In the genomic region with DNA sequence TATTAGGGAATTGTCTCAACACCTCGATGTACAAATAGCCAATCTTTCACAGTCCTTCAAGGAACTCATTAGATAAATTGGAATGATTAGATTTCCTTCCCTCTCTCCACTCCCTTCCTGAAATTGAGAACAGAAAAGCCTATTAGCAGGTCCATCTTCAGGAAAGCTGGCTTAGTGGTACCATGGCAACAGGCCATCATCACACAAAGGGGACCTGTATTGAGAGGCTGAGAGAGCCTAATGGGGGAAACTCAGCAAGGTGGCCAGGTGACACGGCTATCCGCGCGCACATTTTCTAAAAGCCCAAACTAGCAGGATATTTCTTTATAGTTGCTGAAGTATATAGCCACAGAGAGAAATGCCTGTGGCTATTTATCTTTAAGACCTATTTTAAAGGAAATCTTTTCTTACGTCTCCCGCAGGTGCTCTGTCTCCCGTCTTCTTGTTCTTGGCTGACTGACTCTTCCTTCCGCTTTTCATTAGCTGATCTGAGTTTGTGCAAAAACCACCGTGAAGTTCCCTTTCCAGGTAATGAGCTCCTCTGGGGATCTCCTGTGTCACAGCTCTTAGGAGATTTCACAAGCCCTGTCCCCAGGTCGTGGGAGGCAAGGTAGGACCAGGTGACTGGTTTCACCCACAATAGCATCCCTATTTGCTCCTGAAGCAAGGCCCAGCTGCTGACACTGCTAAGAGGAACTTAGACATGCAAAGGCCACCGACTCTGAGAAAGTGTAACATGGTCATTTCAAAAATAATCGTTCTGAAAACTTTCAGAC, we compare ENCODE assay signal across 18 mouse cellular contexts. TPM values are rescaled to one million over a fixed set of nuclear protein-coding genes. Genes with fewer than 3 reads are reported as not detected.
DNase-seq lines count a peak whose midpoint lies in the region; ATAC-seq and TF ChIP-seq lines count a peak whose summit lies in the region.
"Had no signal": no experiment of that assay in that cellular context is flagged by ENCODE, and none has a peak within 500 bp of the region (broad histone marks: within the 10 kb centered on the region; RNA-seq: fewer than 3 reads in every experiment).

No protein-coding gene starts in this region.

- DNase-seq in hindbrain, postnatal 0 days (ENCODE audit: low spot score) = peak; percentile 31
- DNase-seq in hindbrain, embryonic 10.5 days (ENCODE audit: low spot score) = no peak
- peak; percentile 41 for DNase-seq in embryonic facial prominence, embryonic 10.5 days (ENCODE audit: low spot score)
- DNase-seq in retina, embryonic 14.5 days (ENCODE audit: low spot score) = peak; percentile 52
- no peak for DNase-seq in adrenal gland, postnatal 36 days
- no peak for DNase-seq in urinary bladder, postnatal 4 days (ENCODE audit: low spot score in 2 of 2)
- DNase-seq: cerebellum, postnatal 36 days; heart, adult 2 months; kidney, adult 18-20 months; lung, postnatal 14 days; thymus, postnatal 14 days had no signal

- H3K4me3 ChIP-seq in hindbrain, postnatal 0 days (ENCODE audit: low read length) = no peak overlapping the region
- H3K4me3 ChIP-seq in hindbrain, embryonic 10.5 days = no peak overlapping the region
- no peak overlapping the region for H3K4me3 ChIP-seq in embryonic facial prominence, embryonic 10.5 days
- H3K4me3 ChIP-seq: heart, adult 2 months; limb, embryonic 12.5 days; liver, embryonic 15.5 days had no signal

- H3K9me3 ChIP-seq in hindbrain, postnatal 0 days (ENCODE audit: low read length) = no peaks in the 10 kb centered on the region
- H3K9me3 ChIP-seq in hindbrain, embryonic 10.5 days = no peaks in the 10 kb centered on the region
- H3K9me3 ChIP-seq in embryonic facial prominence, embryonic 10.5 days = no peaks in the 10 kb centered on the region
- H3K9me3 ChIP-seq: limb, embryonic 12.5 days; liver, embryonic 15.5 days had no signal

- no peak overlapping the region for H3K27ac ChIP-seq in hindbrain, postnatal 0 days
- H3K27ac ChIP-seq in hindbrain, embryonic 10.5 days = no peak overlapping the region
- no peak overlapping the region for H3K27ac ChIP-seq in embryonic facial prominence, embryonic 10.5 days (replicated peaks)
- H3K27ac ChIP-seq: heart, adult 2 months; hindbrain, embryonic 14.5 days; limb, embryonic 12.5 days; liver, embryonic 15.5 days; stomach, postnatal 0 days had no signal

- no peak overlapping the region for H3K9ac ChIP-seq in hindbrain, postnatal 0 days (replicated peaks; ENCODE audit: low read length)
- H3K9ac ChIP-seq: hindbrain, embryonic 14.5 days; limb, embryonic 12.5 days; liver, embryonic 15.5 days had no signal

- H3K4me1 ChIP-seq in hindbrain, postnatal 0 days (ENCODE audit: insufficient read depth, low read length) = no peaks in the 10 kb centered on the region
- H3K4me1 ChIP-seq in hindbrain, embryonic 10.5 days (replicated peaks) = no peaks in the 10 kb centered on the region
- peaks cover 9% of the 10 kb centered on the region; the same call in 1 of the 2 replicates for H3K4me1 ChIP-seq in embryonic facial prominence, embryonic 10.5 days
- H3K4me1 ChIP-seq: limb, embryonic 12.5 days; liver, embryonic 15.5 days had no signal

- no peak overlapping the region for H3K4me2 ChIP-seq in hindbrain, postnatal 0 days (ENCODE audit: low read depth, low read length)
- H3K4me2 ChIP-seq: hindbrain, embryonic 14.5 days; limb, embryonic 12.5 days; liver, embryonic 15.5 days had no signal

- no peak for TF ChIP-seq CTCF in hindbrain, postnatal 0 days (IDR thresholded peaks at IDR 0.05; ENCODE audit: low read depth)

- H3K27me3 ChIP-seq in hindbrain, postnatal 0 days (ENCODE audit: insufficient read depth, low read length) = no peaks in the 10 kb centered on the region
- no peaks in the 10 kb centered on the region for H3K27me3 ChIP-seq in hindbrain, embryonic 10.5 days (ENCODE audit: insufficient read depth, poor library complexity, severe bottlenecking)
- H3K27me3 ChIP-seq in embryonic facial prominence, embryonic 10.5 days (replicated peaks; ENCODE audit: low read depth, poor library complexity, severe bottlenecking) = 0 out of 2 replicates have a peak, but pooled peaks cover 4% of the 10 kb centered on the region
- H3K27me3 ChIP-seq: limb, embryonic 12.5 days; liver, embryonic 15.5 days had no signal

- peak; percentile 55; the same call in 1 of the 2 replicates for ATAC-seq in hindbrain, postnatal 0 days
- peak; percentile 47 for ATAC-seq in megakaryocyte, adult 5-6 weeks (ENCODE audit: poor library complexity, severe bottlenecking)

- WGBS in hindbrain, postnatal 0 days = 72% methylated on average over 13 of the region's 13 CpGs
- WGBS in hindbrain, embryonic 10.5 days = 76% methylated on average over 13 of the region's 13 CpGs
- WGBS in embryonic facial prominence, embryonic 10.5 days = 60% methylated on average over 13 of the region's 13 CpGs

- H3K36me3 ChIP-seq in hindbrain, postnatal 0 days (ENCODE audit: insufficient read depth, low read length) = no peaks in the 10 kb centered on the region
- H3K36me3 ChIP-seq in hindbrain, embryonic 10.5 days = no peaks in the 10 kb centered on the region
- H3K36me3 ChIP-seq in embryonic facial prominence, embryonic 10.5 days (replicated peaks) = no peaks in the 10 kb centered on the region
- H3K36me3 ChIP-seq: limb, embryonic 12.5 days; liver, embryonic 15.5 days had no signal

RNA-seq across cellular contexts. Expression of a gene that starts 46.3 kb away (rescaled TPM):
- 1.3 and 2.5 TPM in 2 replicates for total RNA-seq in hindbrain, postnatal 0 days (2014; rRNA removed)
- 2.1 and 3.3 TPM in 2 replicates for polyA plus RNA-seq in hindbrain, postnatal 0 days (2015; fragmentation: Nextera tagmentation; extraction: Ambion mirVana)
- 0.09 and 0.37 TPM in 2 replicates for polyA plus RNA-seq in hindbrain, embryonic 10.5 days (2016; fragmentation: Nextera tagmentation; extraction: Ambion mirVana)
- 0.29 TPM in 2 replicates for polyA plus RNA-seq in embryonic facial prominence, embryonic 10.5 days (2016; fragmentation: Nextera tagmentation; extraction: Ambion mirVana)
- total RNA-seq in megakaryocyte, adult 5-6 weeks (2015) = not detected in 2 replicates
- total RNA-seq in megakaryocyte, adult 5-6 weeks (2017) = not detected in 2 replicates
- 1 to 10 TPM in 1 of 2 experiments, under 1 TPM in 1; 0.63 to 1.6 TPM for total RNA-seq in adrenal gland, postnatal 36 days (2021)
- total RNA-seq: monocyte, adult 5-6 weeks; neutrophil, adult 5-6 weeks had no signal

Comparison
In these comparisons a context has a peak if more than half of its experiments do, and no peak if none do; other contexts are left out.
1. DNase-seq: peak in hindbrain, postnatal 0 days (single experiment), embryonic facial prominence, embryonic 10.5 days (single experiment) and retina, embryonic 14.5 days (single experiment); none in hindbrain, embryonic 10.5 days (single experiment), adrenal gland, postnatal 36 days (0 of 2) and urinary bladder, postnatal 4 days (0 of 2).